In the genomic region with DNA sequence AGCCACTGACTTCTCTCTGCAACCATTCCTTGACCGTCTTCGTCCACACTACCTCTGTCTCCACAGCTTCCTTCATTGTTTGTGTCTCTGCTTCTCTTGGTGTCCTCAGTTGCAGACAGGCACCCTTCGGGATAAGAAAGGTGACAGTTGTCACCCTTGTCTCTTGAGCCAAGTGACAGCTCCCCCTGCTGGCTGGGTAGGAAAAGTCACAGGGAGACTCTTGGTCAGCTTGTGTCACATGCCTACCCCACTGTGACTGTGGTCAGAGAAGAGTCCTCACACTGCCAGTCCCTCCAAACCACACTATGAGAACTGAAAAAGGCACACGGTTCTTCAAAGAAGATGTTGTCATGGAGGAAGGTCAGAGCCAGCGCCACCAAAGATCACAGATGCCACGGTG, we compare ENCODE assay signal across 10 mouse cellular contexts.
DNase-seq lines count a peak whose midpoint lies in the region; ATAC-seq and TF ChIP-seq lines count a peak whose summit lies in the region.
"Had no signal": no experiment of that assay in that cellular context is flagged by ENCODE, and none has a peak within 500 bp of the region (broad histone marks: within the 10 kb centered on the region; RNA-seq: fewer than 3 reads in every experiment).

No protein-coding gene starts in this region.

- no peak overlapping the region for H3K4me2 ChIP-seq in heart, postnatal 0 days (ENCODE audit: low read depth, low read length)
- H3K4me2 ChIP-seq in liver, postnatal 0 days (ENCODE audit: low read depth, low read length) = no peak overlapping the region

- peak; percentile 29 for TF ChIP-seq CTCF in heart, postnatal 0 days (IDR thresholded peaks at IDR 0.05; ENCODE audit: low read depth)
- TF ChIP-seq CTCF in liver, postnatal 0 days (IDR thresholded peaks at IDR 0.05; ENCODE audit: low read depth) = peak; percentile 76

- H3K4me3 ChIP-seq in heart, postnatal 0 days (ENCODE audit: low read depth, low read length) = no peak overlapping the region
- no peak overlapping the region for H3K4me3 ChIP-seq in liver, postnatal 0 days (ENCODE audit: low read depth, low read length)

- H3K4me1 ChIP-seq in heart, postnatal 0 days (ENCODE audit: control insufficient read depth, insufficient read depth) = peaks cover 20% of the 10 kb centered on the region
- H3K4me1 ChIP-seq in liver, postnatal 0 days (ENCODE audit: insufficient read depth) = no peaks in the 10 kb centered on the region

- no peaks in the 10 kb centered on the region for H3K27me3 ChIP-seq in heart, postnatal 0 days (ENCODE audit: control insufficient read depth, insufficient read depth, low read length)
- no peaks in the 10 kb centered on the region for H3K27me3 ChIP-seq in liver, postnatal 0 days (ENCODE audit: insufficient read depth, low read length)

- intact Hi-C loops in heart, postnatal 25 days (cut with DNase I) = no loop called here
- intact Hi-C loops in left cerebral cortex, postnatal 36 days (cut with DNase I) = no loop called here

- no peak for ATAC-seq in heart, postnatal 0 days (ENCODE audit: insufficient read depth, low read depth)
- 0 out of 2 replicates have a peak, but pooled peaks have one; percentile 27 for ATAC-seq in liver, postnatal 0 days

- no peak for DNase-seq in heart, postnatal 0 days (ENCODE audit: low spot score)
- no peak for DNase-seq in heart, postnatal 25 days (ENCODE audit: low spot score)
- peak; percentile 7 to 27 for DNase-seq in urinary bladder, postnatal 36 days (ENCODE audit: low spot score in 2 of 2)
- no peak for DNase-seq in urinary bladder, postnatal 14 days (ENCODE audit: low spot score)
- peak; percentile 40 for DNase-seq in liver, postnatal 0 days
- no peak for DNase-seq in T-cell, adult 2 months (ENCODE audit: low spot score)
- no peak for DNase-seq in cerebellum, postnatal 10 days
- DNase-seq in left cerebral cortex, postnatal 36 days (ENCODE audit: low spot score in 2 of 2) = no peak
- DNase-seq: heart, postnatal 36 days; kidney, postnatal 25 days had no signal

- no peaks in the 10 kb centered on the region for H3K9me3 ChIP-seq in heart, postnatal 0 days (replicated peaks; ENCODE audit: control insufficient read depth, low read length)
- no peaks in the 10 kb centered on the region for H3K9me3 ChIP-seq in liver, postnatal 0 days (ENCODE audit: low read length)

- no peak for TF ChIP-seq EP300 in heart, postnatal 0 days (IDR thresholded peaks at IDR 0.05; ENCODE audit: low read depth)
- no peak for TF ChIP-seq EP300 in liver, postnatal 0 days (IDR thresholded peaks at IDR 0.05; ENCODE audit: low read depth)

- no peak overlapping the region for H3K27ac ChIP-seq in heart, postnatal 0 days (ENCODE audit: low read depth)
- no peak overlapping the region for H3K27ac ChIP-seq in liver, postnatal 0 days (ENCODE audit: low read depth)

- H3K36me3 ChIP-seq in heart, postnatal 0 days (replicated peaks; ENCODE audit: control insufficient read depth, insufficient read depth, low read length) = no peaks in the 10 kb centered on the region
- H3K36me3 ChIP-seq in liver, postnatal 0 days (replicated peaks; ENCODE audit: insufficient read depth, low read length) = no peaks in the 10 kb centered on the region

- 82% methylated on average over 6 of the region's 6 CpGs for WGBS in heart, postnatal 0 days
- WGBS in liver, postnatal 0 days (ENCODE audit: insufficient replicate concordance) = 68% methylated on average over 6 of the region's 6 CpGs

- H3K9ac ChIP-seq in heart, postnatal 0 days (replicated peaks; ENCODE audit: low read depth, low read length) = no peak overlapping the region
- no peak overlapping the region for H3K9ac ChIP-seq in liver, postnatal 0 days (replicated peaks)

Comparison
In these comparisons a context has a peak if more than half of its experiments do, and no peak if none do; other contexts are left out.
1. DNase-seq: peak in urinary bladder, postnatal 36 days (2 of 2) and liver, postnatal 0 days (single experiment); none in heart, postnatal 0 days (single experiment), heart, postnatal 25 days (single experiment), urinary bladder, postnatal 14 days (single experiment), T-cell, adult 2 months (single experiment), cerebellum, postnatal 10 days (0 of 2) and left cerebral cortex, postnatal 36 days (0 of 2).